Mouse (Mus musculus): ENCODE results near the gene Cd83. TPM values are rescaled to one million over a fixed set of nuclear protein-coding genes. Genes with fewer than 3 reads are reported as not detected.

Gene Cd83
- polyA plus RNA-seq, 1 experiment, result not detected

DNA sequence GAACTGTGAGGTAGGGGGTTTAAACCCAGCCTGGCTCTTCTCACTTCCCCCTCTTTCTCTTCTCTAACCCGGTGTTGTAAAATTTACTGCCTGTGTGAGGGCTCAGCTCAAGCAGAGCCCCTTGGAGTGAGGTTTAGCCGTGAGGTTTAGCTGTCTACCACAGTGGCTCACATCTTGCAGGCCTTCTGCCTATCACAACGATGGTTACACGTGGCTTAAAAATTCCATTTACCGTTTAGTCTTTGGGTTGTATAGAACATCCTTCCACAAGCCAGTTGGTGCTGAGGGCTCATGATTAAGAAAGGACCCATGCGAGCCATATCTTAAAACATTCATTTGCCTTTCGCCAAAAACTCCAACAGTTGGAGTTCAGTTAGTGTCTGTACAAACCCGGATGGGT lies 3.5 kb downstream of the Cd83 start:
- no peak for TF ChIP-seq GATA1 (IDR thresholded peaks at IDR 0.05; ENCODE audit: low read length)

DNA sequence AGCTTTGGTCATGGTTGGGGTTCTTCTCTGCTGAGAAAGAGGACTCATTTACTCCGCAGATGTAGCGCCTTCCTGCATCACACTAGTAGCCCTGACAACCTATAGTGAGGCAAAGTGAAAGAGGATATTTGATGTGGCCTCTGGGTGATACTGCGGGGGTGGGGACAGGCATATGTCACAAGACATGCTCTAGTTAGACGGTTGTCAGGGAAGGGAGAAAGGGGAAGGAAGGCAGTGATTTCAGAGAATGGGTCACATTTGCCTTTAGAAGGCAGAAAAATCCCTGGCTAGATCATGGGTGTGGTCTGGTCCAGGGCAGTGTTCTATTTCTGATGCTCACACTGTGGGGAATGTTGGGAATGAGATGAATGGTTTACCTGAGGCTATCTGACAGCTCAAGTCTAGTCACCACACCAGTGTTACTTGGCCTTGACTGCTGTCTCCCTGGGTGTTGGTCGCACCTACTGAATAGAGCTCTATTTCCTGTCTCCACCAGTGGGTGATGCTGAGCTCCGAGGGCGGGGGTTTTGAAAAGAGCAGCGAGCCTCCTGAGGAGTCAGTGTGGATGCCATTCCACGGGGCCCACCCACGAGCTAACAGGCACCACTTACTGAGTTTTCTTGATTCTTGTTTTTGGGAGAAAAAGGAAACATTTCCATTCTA lies 4.5 kb downstream of the Cd83 start:
- no peak for TF ChIP-seq GATA1 (IDR thresholded peaks at IDR 0.05; ENCODE audit: low read length)

DNA sequence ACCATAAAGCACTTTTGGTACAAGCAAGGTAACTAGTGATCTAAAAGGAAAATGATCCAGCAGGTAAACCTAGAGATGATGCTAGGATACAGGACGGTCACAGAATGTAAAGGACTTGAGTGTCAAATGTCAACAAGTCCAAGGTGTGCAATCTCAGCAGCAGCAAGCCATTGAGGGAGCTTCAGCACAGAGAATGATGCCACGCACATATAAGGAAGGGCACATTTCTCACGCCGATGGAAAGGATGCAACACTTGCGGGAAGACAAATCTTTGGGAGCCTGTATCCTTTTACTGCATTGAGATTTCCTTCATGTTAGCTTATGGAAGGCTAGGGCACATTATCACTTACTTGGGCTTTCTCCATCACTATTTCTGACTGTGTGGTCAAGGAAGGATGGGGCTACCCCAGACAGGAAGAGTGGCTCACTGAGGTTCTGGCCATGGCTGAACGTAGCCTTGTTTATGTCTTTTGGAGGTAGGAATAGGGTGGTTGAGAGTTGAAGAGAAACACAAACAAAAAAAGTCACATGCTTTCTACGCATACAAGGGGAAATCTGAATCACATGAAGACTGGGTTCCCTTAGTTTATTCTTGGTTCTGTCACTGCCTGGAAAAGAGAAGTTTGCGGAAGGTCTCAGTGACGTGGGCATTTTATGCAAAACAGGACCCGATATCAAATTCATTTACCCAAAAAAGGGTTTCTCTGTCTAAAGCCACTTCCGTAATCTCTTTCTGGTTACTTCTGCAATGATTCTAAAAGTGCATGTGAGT lies 5.8 kb downstream of the Cd83 start:
- no peak for TF ChIP-seq GATA1 (IDR thresholded peaks at IDR 0.05; ENCODE audit: low read length)

DNA sequence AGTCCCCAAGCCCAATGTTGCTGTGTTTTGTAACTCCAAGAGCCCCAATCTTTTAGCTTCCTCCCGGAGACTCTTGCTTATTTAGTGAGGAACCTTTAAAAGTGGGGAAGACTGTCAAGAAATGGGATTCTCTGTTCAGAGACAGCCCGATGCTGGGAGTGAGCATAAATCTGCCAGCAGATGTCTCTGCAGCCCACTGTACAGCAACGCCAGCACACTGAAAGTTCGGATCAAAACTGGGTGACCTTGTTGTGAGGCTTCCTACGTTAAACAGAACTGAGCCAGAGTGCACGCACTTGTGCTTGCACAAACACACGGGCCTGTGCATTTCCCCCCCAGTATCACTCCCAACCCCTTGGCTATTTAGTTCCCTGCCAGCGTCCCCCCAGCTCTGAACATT lies 10.8 kb downstream of the Cd83 start:
- TF ChIP-seq GATA1 (IDR thresholded peaks at IDR 0.05; ENCODE audit: low read length), result no peak

DNA sequence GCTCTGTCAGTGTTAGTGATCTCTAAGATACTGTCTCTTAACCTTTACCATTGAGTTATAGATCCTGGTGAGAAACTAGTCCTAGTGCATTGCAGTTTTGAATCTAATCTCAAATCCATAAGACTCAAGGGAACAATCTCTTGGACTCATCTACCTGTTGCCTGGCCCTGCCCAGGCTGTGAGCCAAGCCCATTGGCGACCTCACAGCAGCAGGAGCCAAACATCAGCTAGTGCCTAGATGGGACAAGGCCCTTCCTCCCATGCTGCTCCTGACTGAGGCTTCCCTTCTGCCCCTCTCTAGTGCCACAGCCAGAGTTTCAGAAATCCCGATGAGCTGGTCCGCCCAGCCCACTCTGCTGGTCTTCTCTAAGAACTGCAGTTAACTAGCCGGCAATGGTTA lies 14.1 kb downstream of the Cd83 start:
- TF ChIP-seq GATA1 (IDR thresholded peaks at IDR 0.05; ENCODE audit: low read length), result no peak

DNA sequence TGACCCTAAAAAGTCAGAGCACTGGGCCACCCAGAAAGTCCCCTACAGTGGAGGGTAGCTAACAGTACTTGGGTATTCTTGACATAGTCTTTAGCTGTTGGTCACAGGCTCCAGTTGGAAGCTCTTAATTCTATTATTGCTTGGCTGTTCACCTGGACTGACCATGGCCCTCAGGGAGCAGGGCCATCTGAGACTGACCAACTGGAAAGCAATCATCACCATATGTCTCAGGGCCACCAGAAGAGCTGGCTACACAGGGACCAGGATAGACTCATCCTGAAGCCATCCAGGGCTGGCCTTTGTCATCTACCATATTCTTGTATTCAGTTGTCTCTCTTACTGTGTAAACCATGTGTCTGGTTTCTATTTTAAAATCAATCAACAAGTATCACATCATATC lies 15.6 kb downstream of the Cd83 start:
- TF ChIP-seq GATA1 (IDR thresholded peaks at IDR 0.05; ENCODE audit: low read length), result no peak

DNA sequence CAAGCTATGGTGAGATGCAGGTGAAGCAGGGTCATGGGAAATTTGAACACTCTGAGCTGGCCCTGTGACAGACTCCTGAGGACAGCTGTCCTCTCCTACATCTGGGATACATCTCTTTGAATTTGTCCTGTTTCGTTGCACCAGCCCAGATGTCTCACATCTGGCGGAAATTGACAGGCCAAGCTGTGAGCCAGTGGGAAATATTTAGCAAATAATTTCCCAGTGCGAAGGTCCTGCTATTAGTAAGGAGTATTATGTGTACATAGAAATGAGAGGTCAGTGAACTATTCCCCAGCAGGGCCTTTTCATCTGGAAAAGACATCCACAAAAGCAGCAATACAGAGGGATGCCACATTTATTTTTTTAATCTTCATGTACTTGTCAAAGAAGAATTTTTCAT lies 17.4 kb downstream of the Cd83 start:
- TF ChIP-seq GATA1 (IDR thresholded peaks at IDR 0.05; ENCODE audit: low read length), result no peak

DNA sequence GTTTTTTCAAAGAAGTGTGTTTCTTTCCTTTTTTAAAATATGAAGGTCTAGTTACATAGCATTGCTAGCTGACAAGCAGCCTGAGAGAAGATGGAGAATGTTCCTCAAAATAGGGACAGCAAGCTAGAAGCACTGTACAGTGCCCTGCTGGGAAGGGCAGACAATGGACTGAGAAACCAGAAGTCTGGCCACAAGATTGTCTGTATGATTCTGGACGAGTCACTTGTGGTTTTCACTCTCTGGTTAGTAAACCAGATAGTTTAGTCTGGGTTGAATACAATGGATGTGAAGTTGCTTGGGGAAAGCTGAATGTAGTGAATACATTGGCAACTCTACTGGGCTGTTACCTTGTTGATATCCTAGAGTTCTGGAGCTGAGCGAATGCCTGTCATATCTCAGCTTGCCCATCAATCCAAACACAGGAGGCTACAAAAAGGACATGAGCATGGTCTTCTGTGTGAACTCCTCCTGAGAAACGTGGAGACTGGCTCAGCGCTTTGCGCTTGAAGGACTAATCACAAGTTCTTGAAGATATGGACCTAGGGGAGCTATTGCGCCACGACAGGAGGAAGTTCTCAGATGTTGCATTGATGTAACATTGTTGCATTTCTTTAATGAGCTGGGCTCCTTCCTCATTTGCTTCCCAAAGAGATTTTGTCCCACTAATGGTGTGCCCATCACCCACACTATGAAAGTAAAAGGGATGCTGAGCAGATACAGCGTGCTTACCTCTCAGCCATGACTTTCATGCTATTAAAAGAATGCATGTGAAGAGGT lies 18.0 kb downstream of the Cd83 start:
- no peak for TF ChIP-seq GATA1 (IDR thresholded peaks at IDR 0.05; ENCODE audit: low read length)

DNA sequence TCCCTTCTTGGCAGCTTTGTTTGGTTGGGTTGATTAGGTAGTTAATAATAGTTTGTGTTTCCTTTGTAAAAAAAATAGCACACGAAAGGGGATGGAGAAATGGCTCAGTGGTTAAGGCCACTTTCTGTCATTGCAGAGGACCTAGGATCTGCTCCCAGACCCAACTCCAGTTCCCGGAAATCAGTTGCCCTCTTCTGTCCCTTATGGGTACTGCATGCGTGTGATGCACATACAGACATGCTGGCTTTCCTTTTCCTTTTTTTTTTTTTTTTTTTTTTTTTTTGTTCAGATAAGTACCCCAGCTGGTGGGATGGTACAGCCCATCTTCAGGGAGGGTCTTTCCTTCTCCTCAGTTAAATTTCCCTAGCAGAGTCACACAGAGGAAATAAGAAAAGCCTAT lies 20.1 kb downstream of the Cd83 start:
- TF ChIP-seq GATA1 (IDR thresholded peaks at IDR 0.05; ENCODE audit: low read length), result no peak

DNA sequence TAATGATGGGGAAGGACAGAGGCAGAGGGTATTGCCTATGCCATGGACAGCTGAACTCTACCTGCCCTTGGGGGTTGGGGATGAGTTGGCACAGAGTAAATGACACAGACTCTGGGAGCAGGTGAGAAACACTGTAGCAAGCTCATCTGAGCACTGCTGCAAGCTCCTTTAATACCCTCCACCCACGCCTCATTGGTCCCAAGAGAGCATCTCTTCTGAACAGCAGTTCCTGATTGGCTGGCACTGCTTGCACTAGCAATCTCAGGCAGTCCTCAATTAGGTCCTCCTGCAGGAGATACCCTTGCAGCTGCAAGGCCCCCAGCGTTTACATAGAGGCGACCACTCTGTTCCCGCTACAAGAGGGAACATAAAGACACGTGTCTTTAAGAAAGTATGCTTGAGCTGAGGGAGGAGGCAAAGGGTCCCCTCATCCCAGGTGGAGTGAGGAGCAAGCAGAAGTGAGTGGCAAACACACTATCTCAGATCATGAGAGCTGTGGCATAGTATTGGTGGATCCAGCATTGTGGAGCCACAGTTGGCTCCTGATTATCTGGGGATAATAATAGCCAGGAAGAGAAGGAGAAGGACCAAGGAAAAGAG lies 20.7 kb downstream of the Cd83 start:
- TF ChIP-seq GATA1 (IDR thresholded peaks at IDR 0.05; ENCODE audit: low read length), result no peak

DNA sequence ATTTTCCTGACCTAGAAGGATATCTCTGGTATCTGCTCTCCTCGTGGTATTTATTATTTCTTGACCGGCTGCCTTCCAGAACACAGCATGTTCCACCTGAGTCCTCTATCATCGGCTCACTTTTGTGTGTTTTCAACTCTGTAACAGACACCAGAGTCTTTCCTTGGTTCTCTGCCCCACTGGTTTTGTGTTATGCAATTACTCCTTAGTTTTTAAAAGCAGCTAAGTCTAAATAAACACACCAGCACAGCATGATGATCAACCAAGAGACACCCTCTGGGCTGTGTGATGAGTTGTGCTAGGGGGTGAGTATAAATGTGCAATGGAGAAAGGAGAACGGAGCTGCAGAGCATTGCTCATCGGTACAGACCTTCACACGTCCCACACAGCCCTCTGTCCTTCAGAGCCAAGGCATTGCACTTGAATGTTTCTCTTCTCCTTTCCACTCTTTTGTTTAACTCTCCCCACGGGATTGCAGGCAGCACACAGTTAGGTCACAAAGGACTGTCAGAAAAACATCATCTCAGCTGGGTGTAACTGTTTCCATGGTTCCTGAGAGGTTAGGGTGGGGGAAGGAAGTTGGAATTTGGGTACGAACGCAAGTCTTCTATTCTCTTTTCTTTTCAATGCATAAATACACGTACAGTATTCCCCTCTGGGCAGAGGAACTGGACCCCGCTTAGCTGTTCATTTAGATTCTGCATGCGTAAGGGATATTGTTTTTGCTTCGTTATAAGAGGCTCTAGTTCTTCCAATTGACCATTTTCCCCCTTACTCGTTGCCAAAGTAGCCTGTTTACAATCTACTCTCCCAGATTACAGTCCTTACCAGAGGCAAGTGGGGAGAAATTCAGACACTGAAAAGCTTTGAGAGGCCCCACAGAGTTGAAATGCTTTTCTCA lies 22.0 kb downstream of the Cd83 start:
- TF ChIP-seq GATA1 (IDR thresholded peaks at IDR 0.05; ENCODE audit: low read length), result no peak

DNA sequence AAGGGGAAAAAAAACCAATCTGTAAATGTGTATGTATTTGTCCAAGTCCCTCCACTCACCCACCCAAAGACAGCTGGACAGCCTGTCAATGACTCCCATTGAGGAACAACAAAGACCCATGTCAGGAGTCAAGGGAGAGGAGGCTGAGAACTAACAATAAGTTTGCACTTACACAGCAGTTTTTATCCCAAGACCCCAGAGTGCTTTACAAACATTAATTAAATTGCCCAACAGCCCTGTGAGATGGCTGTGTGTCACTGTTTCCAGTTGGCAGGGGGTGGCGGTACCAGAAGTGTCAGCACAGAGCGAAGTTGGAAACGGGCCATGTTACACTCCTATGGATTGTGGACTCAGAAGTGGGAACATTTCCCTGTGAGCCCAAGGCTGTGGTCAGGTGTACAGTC lies 22.7 kb downstream of the Cd83 start:
- no peak for TF ChIP-seq GATA1 (IDR thresholded peaks at IDR 0.05; ENCODE audit: low read length)

DNA sequence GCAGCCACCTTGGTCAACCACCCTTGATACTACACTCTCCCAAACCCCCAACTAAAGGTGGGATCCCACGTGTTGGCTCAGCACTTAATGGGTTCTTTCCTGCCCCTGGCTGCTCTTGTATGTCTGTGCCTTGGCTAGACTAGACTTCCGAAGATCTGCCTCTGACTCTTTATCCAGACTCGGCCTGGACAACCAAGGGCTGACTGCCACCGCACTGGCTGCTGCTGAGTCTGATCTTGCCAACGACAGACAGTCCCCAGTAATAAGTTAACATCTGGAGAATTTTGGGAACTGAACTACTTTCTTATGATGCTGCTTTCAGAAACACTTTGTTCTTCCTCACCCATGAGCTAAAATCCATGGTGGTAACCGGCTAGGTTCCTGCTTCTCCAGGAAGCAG lies 26.0 kb downstream of the Cd83 start:
- no peak for TF ChIP-seq GATA1 (IDR thresholded peaks at IDR 0.05; ENCODE audit: low read length)

DNA sequence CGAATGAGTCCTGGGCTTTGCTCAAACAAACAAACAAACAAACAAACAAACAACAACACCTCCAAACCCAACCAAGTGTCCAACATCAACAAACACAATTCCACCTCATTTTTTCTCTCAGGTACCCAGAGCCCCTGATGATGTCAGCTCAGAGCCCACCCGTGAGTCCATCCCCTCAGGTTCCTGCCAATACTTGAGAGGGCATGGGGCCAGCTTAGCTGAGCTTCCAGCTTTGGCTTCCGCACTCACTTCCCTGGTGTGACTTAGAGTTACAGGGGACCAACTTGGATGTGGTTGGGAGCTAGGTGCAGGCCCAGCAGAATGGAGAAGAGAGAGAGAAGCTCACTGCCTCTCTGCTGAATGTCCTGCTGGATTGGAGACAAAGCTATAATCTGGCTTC lies 27.3 kb downstream of the Cd83 start:
- TF ChIP-seq GATA1 (IDR thresholded peaks at IDR 0.05; ENCODE audit: low read length), result no peak

DNA sequence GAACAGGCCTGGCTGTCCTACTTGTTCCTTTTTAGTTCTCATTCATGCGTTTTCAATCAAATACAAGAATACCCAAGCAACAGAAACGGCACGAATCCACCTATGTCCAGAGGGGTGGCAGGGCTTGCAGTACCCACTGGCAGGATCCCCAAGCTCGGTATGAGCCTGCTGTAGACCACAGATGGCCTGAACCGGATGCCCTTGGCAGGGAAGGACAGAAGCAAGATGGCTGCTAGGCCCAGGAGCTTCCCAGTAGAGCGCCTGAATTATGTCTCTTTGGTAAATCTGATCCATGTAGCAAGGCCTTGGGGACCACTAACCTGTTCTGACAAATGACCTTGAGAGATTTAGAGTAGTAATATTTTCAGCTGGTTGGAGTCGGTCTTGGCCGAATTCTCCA lies 28.9 kb downstream of the Cd83 start:
- no peak for TF ChIP-seq GATA1 (IDR thresholded peaks at IDR 0.05; ENCODE audit: low read length)

All from G1E-ER4 (cell line).